Mouse (Mus musculus) yolk sac, embryonic 10.5 days (tissue): ENCODE measurements around the gene Homer1.
A peak's percentile ranks its signal among the peaks of the same experiment; 100 is the strongest.

Experiments
- DNase-seq: peaks from one replicate; pipeline ENCODE4 v3.0.0-alpha.2; 2017; ENCODE audit warnings: low spot score

Gene Homer1

GRCm38 (mm10) chr13:93399710-93400216, 100.3 kb downstream of the Homer1 start:
- DNase-seq, result no peak

DNA sequence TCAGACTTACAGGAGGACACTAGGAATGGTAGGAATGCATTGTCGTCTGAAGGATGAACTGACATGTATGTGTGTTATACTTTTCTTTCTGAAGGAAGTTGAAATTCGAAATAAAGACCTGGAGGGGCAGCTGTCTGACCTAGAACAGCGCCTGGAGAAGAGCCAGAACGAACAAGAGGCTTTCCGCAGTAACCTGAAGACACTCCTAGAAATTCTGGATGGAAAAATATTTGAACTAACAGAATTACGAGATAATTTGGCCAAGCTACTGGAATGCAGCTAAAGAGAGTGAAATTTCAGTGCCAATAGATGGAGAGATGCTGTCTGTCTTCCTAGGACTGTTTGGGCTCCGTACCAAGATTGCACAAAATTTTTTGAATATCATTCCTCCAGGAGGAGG, 102.5 kb downstream of the Homer1 start:
- DNase-seq, result no peak

GRCm38 (mm10) chr13:93406855-93407254, 107.4 kb downstream of the Homer1 start:
- DNase-seq, result no peak

DNA sequence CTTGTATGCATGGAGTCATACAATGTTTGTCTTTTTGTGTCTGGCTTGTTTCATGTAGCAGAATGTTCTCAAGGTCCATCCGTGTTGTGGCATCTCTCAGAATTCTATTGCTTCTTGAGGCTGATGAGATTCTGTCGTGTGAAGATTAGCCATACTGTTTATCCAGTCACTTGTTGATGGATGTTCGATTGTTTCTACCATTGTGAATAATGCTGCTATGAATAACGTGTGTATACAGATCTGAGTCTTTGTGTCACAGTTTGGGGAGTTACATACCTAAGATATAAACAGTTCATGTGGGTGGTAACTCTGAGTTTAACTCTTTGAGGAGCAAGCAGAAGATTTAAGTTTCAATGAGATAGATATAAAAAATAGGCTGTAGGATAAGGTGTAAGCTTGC, 110.9 kb downstream of the Homer1 start:
- DNase-seq, result no peak

GRCm38 (mm10) chr13:93415055-93415454, 115.6 kb downstream of the Homer1 start:
- no peak for DNase-seq

GRCm38 (mm10) chr13:93418292-93418691, 118.9 kb downstream of the Homer1 start:
- DNase-seq, result no peak

GRCm38 (mm10) chr13:93419779-93420178, 120.3 kb downstream of the Homer1 start:
- no peak for DNase-seq

GRCm38 (mm10) chr13:93423224-93423623, 123.8 kb downstream of the Homer1 start:
- DNase-seq, result no peak

DNA sequence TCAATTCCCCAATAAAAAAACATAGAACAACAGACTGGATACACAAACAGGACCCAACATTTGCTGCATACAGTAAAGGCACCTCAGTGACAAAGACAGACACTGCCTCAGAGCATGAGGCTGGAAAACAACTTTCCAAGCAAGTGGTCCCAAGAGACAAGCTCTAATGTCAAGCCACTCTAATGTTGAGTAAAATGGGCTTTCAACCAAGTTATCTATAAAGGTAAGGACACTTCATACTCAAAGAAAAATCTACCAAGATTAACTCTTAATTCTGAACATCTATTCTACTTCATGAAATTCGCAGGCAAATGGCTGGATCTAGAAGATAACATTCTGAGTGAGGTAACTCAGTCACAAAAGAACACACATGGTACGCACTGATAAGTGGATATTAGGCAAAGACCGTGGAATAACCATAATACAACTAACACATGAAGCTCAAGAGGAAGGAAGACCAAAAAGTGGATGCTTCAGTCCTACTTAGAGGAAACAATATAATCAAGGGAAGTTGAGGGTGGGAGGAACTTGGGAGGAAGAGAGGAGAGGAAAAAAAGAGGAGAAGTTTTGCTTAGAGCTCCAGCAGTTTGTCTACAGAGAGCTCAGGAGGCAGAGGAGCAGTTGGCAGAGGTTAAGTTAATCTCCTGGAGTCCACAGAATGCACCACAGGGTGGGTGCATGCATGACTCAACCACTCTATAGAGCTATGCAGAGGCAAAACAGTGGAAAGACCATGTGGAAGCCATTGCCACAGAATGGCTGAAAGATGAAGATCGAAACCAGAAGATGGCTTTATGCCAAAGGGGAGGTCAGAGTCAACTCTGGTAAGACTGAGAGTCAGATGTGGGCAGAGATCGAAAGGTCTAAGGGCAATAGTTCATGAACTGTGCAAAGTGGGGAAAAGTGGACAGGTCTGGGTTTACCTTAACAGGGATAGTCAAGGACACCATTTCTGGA, 128.8 kb downstream of the Homer1 start:
- peak; percentile 1 for DNase-seq

DNA sequence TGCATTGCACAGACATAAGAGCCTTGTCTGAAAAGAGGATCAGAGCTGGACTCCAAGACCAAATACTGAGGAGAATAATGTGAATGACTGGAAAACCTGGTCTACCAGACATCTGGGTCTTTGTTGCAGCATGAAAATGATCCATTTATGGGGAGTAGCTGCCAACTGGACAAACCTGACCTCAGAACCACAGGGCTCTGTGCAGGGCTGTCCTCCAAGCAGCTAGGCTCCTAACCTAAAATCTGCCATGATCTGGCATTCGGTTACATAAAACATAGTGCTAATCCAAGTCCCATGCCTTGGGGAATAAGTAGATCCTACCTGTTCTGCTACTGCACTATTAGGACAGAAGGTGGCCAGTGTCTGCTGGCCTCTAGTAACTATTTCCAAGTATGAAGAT, 129.8 kb downstream of the Homer1 start:
- no peak for DNase-seq

- no peak for DNase-seq
Measured at GRCm38 (mm10) chr13:93440167-93440566, 140.7 kb downstream of the Homer1 start.

DNA sequence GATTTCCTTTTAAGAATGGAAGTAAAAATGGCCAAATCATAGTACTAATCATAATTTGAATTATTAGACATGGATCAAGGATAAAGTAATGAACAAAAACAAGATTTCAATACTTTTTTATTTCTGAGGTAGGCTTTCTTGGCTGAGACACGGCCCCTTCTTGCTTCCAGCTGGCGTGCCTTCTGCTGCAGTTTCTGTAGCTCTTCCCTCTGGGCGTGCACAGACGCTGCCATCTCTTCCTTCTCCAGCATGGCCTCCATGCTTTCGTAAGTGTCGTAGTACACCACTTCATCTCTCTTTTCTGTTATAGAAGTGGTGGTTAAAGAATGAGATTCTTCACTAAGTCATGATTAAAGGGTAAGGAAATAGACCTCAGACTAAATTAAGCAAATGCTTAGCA, 153.8 kb downstream of the Homer1 start:
- no peak for DNase-seq
